Mouse (Mus musculus): ENCODE measurements around the gene D630003M21Rik. TPM values are rescaled to one million over a fixed set of nuclear protein-coding genes. Genes with fewer than 3 reads are reported as not detected.

Gene D630003M21Rik
- polyA plus RNA-seq, 1 experiment from 2014 or later: 1.00 TPM

Small RNA genes lying within 50 kb of the gene (microRNA-seq; reads per million reads assigned to microRNA genes)
- not detected for gene Mir7685 (ENCODE audit: borderline number of aligned reads)

Other genes with a start within 250 kb of the D630003M21Rik start
- gene Tti1, start 200.8 kb downstream of the D630003M21Rik start, polyA plus RNA-seq (2014; fragmentation: Nextera tagmentation; extraction: Ambion mirVana): 27.9 and 28.5 TPM in 2 replicates
- 59.2 and 62.7 TPM in 2 replicates for gene Rprd1b, start 200.7 kb downstream of the D630003M21Rik start, polyA plus RNA-seq (2014; fragmentation: Nextera tagmentation; extraction: Ambion mirVana)
- gene Tgm2, start 82.8 kb downstream of the D630003M21Rik start, polyA plus RNA-seq (2014; fragmentation: Nextera tagmentation; extraction: Ambion mirVana): 2.2 and 4.3 TPM in 2 replicates
- gene Bpi, start 28.9 kb upstream of the D630003M21Rik start, polyA plus RNA-seq (2014; fragmentation: Nextera tagmentation; extraction: Ambion mirVana): not detected in 2 replicates
- gene Lbp, start 77.3 kb upstream of the D630003M21Rik start, polyA plus RNA-seq (2014; fragmentation: Nextera tagmentation; extraction: Ambion mirVana): 3.8 and 4.6 TPM in 2 replicates
- 6.9 and 8.0 TPM in 2 replicates for gene Snhg11, start 146.4 kb upstream of the D630003M21Rik start, polyA plus RNA-seq (2014; fragmentation: Nextera tagmentation; extraction: Ambion mirVana)
- 20.4 and 20.6 TPM in 2 replicates for gene Ralgapb, start 180.6 kb upstream of the D630003M21Rik start, polyA plus RNA-seq (2014; fragmentation: Nextera tagmentation; extraction: Ambion mirVana)

All from embryonic facial prominence, embryonic 11.5 days (tissue).